Mouse (Mus musculus) embryonic facial prominence, embryonic 11.5 days (tissue): ENCODE measurements around the gene Klk1b9. TPM values are rescaled to one million over a fixed set of nuclear protein-coding genes. Genes with fewer than 3 reads are reported as not detected.
"Not testable (repeated sequence)": the region's sequence is repeated elsewhere in the genome, so short reads cannot be mapped to it uniquely, and the experiment has no call there.

Experiments
- ATAC-seq: fragments of 200-750 bp; cut with Nextera tagmentation; replicated peaks from 2 replicates; pipeline ENCODE4 v1.8.0; 2017; ENCODE audit warnings: low read depth; ENCODE audit not compliant: insufficient number of reproducible peaks, low FRiP score, low TSS enrichment
- DNase-seq: peaks from one replicate; pipeline ENCODE4 v3.0.0-alpha.2; 2015; ENCODE audit warnings: low spot score
- H3K27ac ChIP-seq: fragments of 300-500 bp; sonication (generic); replicated peaks from 2 replicates; pipeline ENCODE4 v1.5.1; 2014; ENCODE audit warnings: mild to moderate bottlenecking, low read depth, low read length, control low read depth
- H3K27me3 ChIP-seq: fragments of 300-500 bp; sonication (generic); 2 replicates; pipeline ENCODE4 v1.6.1; 2014; ENCODE audit warnings: mild to moderate bottlenecking, low read length, moderate library complexity, mixed read lengths; ENCODE audit not compliant: control insufficient read depth, insufficient read depth
- H3K36me3 ChIP-seq: fragments of 300-500 bp; sonication (generic); replicated peaks from 2 replicates; pipeline ENCODE4 v1.6.1; 2014; ENCODE audit warnings: low read depth, mild to moderate bottlenecking, low read length, moderate library complexity, mixed read lengths; ENCODE audit not compliant: control insufficient read depth, insufficient read depth
- H3K4me1 ChIP-seq: fragments of 300-500 bp; sonication (generic); 2 replicates; pipeline ENCODE4 v1.6.1; 2014; ENCODE audit warnings: low read length, mixed read lengths; ENCODE audit not compliant: control insufficient read depth, insufficient read depth
- H3K4me2 ChIP-seq: fragments of 300-500 bp; sonication (generic); 2 replicates; pipeline ENCODE4 v1.6.1; 2014; ENCODE audit warnings: low read depth, mild to moderate bottlenecking, control low read depth, low read length, moderate library complexity
- H3K4me3 ChIP-seq: fragments of 300-500 bp; sonication (generic); 2 replicates; pipeline ENCODE4 v1.5.1; 2014; ENCODE audit warnings: low read depth, low read length, control low read depth
- H3K9ac ChIP-seq: fragments of 300-500 bp; sonication (generic); replicated peaks from 2 replicates; pipeline ENCODE4 v1.6.1; 2014; ENCODE audit warnings: mild to moderate bottlenecking, control low read depth, low read length
- H3K9me3 ChIP-seq: fragments of 300-500 bp; sonication (generic); replicated peaks from 2 replicates; pipeline ENCODE4 v1.6.1; 2016; ENCODE audit warnings: mild to moderate bottlenecking, low read length, inconsistent platforms, mixed read lengths; ENCODE audit not compliant: control insufficient read depth
- WGBS: fragments of 180-500 bp; shearing (Covaris S2); extraction: QIAGEN DNeasy Blood & Tissue Kit; methylation state at CpG from one replicate; pipeline ENCODE4 v1.1.7; 2014; 5-methylcytosine and 5-hydroxymethylcytosine counted together
- polyA plus RNA-seq: library from polyadenylated mRNA; unstranded; fragments of >200 nt; fragmentation: Nextera tagmentation; extraction: Ambion mirVana; gene quantifications from 2 replicates; pipeline ENCODE4 v1.2.1, GENCODE M21; 2014

Klk1b9 gene
- not detected in 2 replicates for polyA plus RNA-seq

GRCm38 (mm10) chr7:43975761-43976160 lies at the start of gene Klk1b9:
Klk1b9 (plus strand) TSS chr7:43976061.
- not testable (repeated sequence) for H3K4me3 ChIP-seq, H3K27me3 ChIP-seq, DNase-seq, ATAC-seq, H3K9ac ChIP-seq, H3K36me3 ChIP-seq, H3K4me1 ChIP-seq, H3K27ac ChIP-seq, H3K9me3 ChIP-seq, H3K4me2 ChIP-seq
- WGBS = 81% methylated on average over 1 of the region's 1 CpGs

GRCm38 (mm10) chr7:43928521-43928920 lies 47.3 kb upstream of the Klk1b9 start:
- DNase-seq (peak; percentile 21), ATAC-seq (0 out of 2 replicates have a peak, but pooled peaks have one; percentile 29)
- H3K27me3 ChIP-seq = no peaks in the 10 kb centered on the region
- H3K4me1 ChIP-seq = no peaks in the 10 kb centered on the region
- no peaks in the 10 kb centered on the region for H3K36me3 ChIP-seq
- WGBS = 38% methylated on average over 4 of the region's 4 CpGs
- H3K4me3 ChIP-seq = no peak overlapping the region
- no peak overlapping the region for H3K4me2 ChIP-seq
- H3K9ac ChIP-seq = no peak overlapping the region
- H3K27ac ChIP-seq = no peak overlapping the region
- no peaks in the 10 kb centered on the region for H3K9me3 ChIP-seq

- H3K27ac ChIP-seq = no peak overlapping the region
- H3K9ac ChIP-seq = no peak overlapping the region
- no peak for ATAC-seq
- no peaks in the 10 kb centered on the region for H3K4me1 ChIP-seq
- WGBS = 47% methylated on average over 4 of the region's 4 CpGs
- H3K9me3 ChIP-seq = no peaks in the 10 kb centered on the region
- DNase-seq = no peak
- no peaks in the 10 kb centered on the region for H3K27me3 ChIP-seq
- H3K36me3 ChIP-seq = no peaks in the 10 kb centered on the region
- H3K4me3 ChIP-seq = no peak overlapping the region
- no peak overlapping the region for H3K4me2 ChIP-seq
Measured at GRCm38 (mm10) chr7:43932337-43932736, 43.5 kb upstream of the Klk1b9 start.

GRCm38 (mm10) chr7:43933440-43933839 lies 42.4 kb upstream of the Klk1b9 start, which contains the start of gene Klk15:
Klk15 (plus strand) TSS chr7:43933740.
- no peaks in the 10 kb centered on the region for H3K9me3 ChIP-seq
- H3K4me3 ChIP-seq = no peak within 1 kb of the TSS
- H3K27me3 ChIP-seq = no peaks in the 10 kb centered on the region
- H3K4me2 ChIP-seq = no peak within 1 kb of the TSS
- no peak for ATAC-seq
- H3K27ac ChIP-seq = no peak within 1 kb of the TSS
- H3K4me1 ChIP-seq = no peaks in the 10 kb centered on the region
- no peak for DNase-seq
- WGBS = 90% methylated on average over 3 of the region's 3 CpGs
- H3K36me3 ChIP-seq = no peaks in the 10 kb centered on the region
- no peak within 1 kb of the TSS for H3K9ac ChIP-seq

GRCm38 (mm10) chr7:43934747-43935146 lies 41.1 kb upstream of the Klk1b9 start:
- Histone ChIP-seq H3K27ac (no peak overlapping the region), H3K9me3 (no peaks in the 10 kb centered on the region), H3K9ac (no peak overlapping the region), H3K27me3 (no peaks in the 10 kb centered on the region), H3K4me1 (no peaks in the 10 kb centered on the region), H3K4me2 (no peak overlapping the region), H3K36me3 (no peaks in the 10 kb centered on the region), H3K4me3 (no peak overlapping the region)
- 56% methylated on average over 3 of the region's 3 CpGs for WGBS
- DNase-seq = no peak
- no peak for ATAC-seq

- Histone ChIP-seq H3K27me3 (no peaks in the 10 kb centered on the region), H3K36me3 (no peaks in the 10 kb centered on the region), H3K4me3 (no peak overlapping the region), H3K9ac (no peak overlapping the region), H3K27ac (no peak overlapping the region), H3K4me2 (no peak overlapping the region), H3K9me3 (no peaks in the 10 kb centered on the region), H3K4me1 (no peaks in the 10 kb centered on the region)
- WGBS = 86% methylated on average over 14 of the region's 14 CpGs
- DNase-seq = no peak
- no peak for ATAC-seq
Measured at GRCm38 (mm10) chr7:43936551-43936950, 39.3 kb upstream of the Klk1b9 start.

- H3K4me3 ChIP-seq, H3K27ac ChIP-seq, H3K27me3 ChIP-seq, H3K9me3 ChIP-seq, H3K4me1 ChIP-seq, DNase-seq, H3K9ac ChIP-seq, H3K4me2 ChIP-seq, ATAC-seq, H3K36me3 ChIP-seq: not testable (repeated sequence)
- 68% methylated on average over 3 of the region's 3 CpGs for WGBS
Measured at GRCm38 (mm10) chr7:43942293-43942692, 33.6 kb upstream of the Klk1b9 start.

- no peak overlapping the region for H3K9ac ChIP-seq
- no peaks in the 10 kb centered on the region for H3K4me1 ChIP-seq
- H3K27ac ChIP-seq = no peak overlapping the region
- no peaks in the 10 kb centered on the region for H3K27me3 ChIP-seq
- H3K4me2 ChIP-seq = no peak overlapping the region
- 88% methylated on average over 3 of the region's 3 CpGs for WGBS
- DNase-seq (no peak), ATAC-seq (no peak)
- H3K36me3 ChIP-seq = no peaks in the 10 kb centered on the region
- no peaks in the 10 kb centered on the region for H3K9me3 ChIP-seq
- no peak overlapping the region for H3K4me3 ChIP-seq
Measured at GRCm38 (mm10) chr7:43944727-43945264, 31.1 kb upstream of the Klk1b9 start.
